Mouse (Mus musculus): ENCODE measurements around the gene Nhlrc4. TPM values are rescaled to one million over a fixed set of nuclear protein-coding genes. Genes with fewer than 3 reads are reported as not detected.

Gene Nhlrc4
- total RNA-seq, 2 experiments from 2014 or later, result not detected

- intact Hi-C loops (cut with DNase I), result no loop called here
- DNase-seq (ENCODE audit: extremely low spot score in 1 of 2, low spot score in 2 of 2), result no peak
These were observed 48.9 kb downstream of the Nhlrc4 start for GRCm38 (mm10) chr17:25895891-25896290.

GRCm38 (mm10) chr17:25895415-25895814, 49.3 kb downstream of the Nhlrc4 start:
- DNase-seq (ENCODE audit: extremely low spot score in 1 of 2, low spot score in 2 of 2), result no peak
- intact Hi-C loops (cut with DNase I), result no loop called here

- peak; percentile 56 to 71 for DNase-seq (ENCODE audit: extremely low spot score in 1 of 2, low spot score in 2 of 2)
- intact Hi-C loops (cut with DNase I), result loop anchor here (5.0 kb wide), 1 partner anchor 93 kb away; the partner anchor contains the start of gene Capn15
These were observed 50.7 kb downstream of the Nhlrc4 start for GRCm38 (mm10) chr17:25893975-25894617.

Other genes starting within 250 kb of the Nhlrc4 start
- 10 to 100 TPM; 86.1 to 88.9 TPM for gene Gng13, start 227.8 kb downstream of the Nhlrc4 start, total RNA-seq (2021)
- gene Chtf18, start 217.5 kb downstream of the Nhlrc4 start, total RNA-seq (2021), result 1 to 10 TPM; 3.0 to 4.8 TPM
- gene Rpusd1, start 217.3 kb downstream of the Nhlrc4 start, total RNA-seq (2021), result 10 to 100 TPM; 31.9 to 32.4 TPM
- gene Mslnl, start 208.9 kb downstream of the Nhlrc4 start, total RNA-seq (2021), result not detected
- gene Msln, start 190.6 kb downstream of the Nhlrc4 start, total RNA-seq (2021), result 1 to 10 TPM; 4.0 to 5.4 TPM
- gene Narfl, start 171.2 kb downstream of the Nhlrc4 start, total RNA-seq (2021), result 10 to 100 TPM; 26.2 to 26.3 TPM
- gene Haghl, start 159.3 kb downstream of the Nhlrc4 start, total RNA-seq (2021), result 100 to 1,000 TPM; 132 to 133 TPM
- gene Ccdc78, start 158.4 kb downstream of the Nhlrc4 start, total RNA-seq (2021), result under 1 TPM in 1 of 2 experiments, not detected in 1; 0.16 TPM
- 10 to 100 TPM; 74.3 to 74.9 TPM for gene Fam173a, start 152.1 kb downstream of the Nhlrc4 start, total RNA-seq (2021)
- gene AC134908.4, start 149.3 kb downstream of the Nhlrc4 start, total RNA-seq (2021), result 1 to 10 TPM; 1.7 to 2.3 TPM
- gene Metrn, start 147.8 kb downstream of the Nhlrc4 start, total RNA-seq (2021), result 10 to 100 TPM; 59.8 to 61.1 TPM
- gene Fbxl16, start 135.9 kb downstream of the Nhlrc4 start, total RNA-seq (2021), result 100 to 1,000 TPM; 306 to 311 TPM
- gene Wdr24, start 121.3 kb downstream of the Nhlrc4 start, total RNA-seq (2021), result 10 to 100 TPM; 20.4 to 24.6 TPM
- 10 to 100 TPM; 59.9 to 61.5 TPM for gene Jmjd8, start 116.1 kb downstream of the Nhlrc4 start, total RNA-seq (2021)
- gene Stub1, start 111.6 kb downstream of the Nhlrc4 start, total RNA-seq (2021), result 100 to 1,000 TPM; 168 to 171 TPM
- 10 to 100 TPM; 84.5 to 94.2 TPM for gene Rhbdl1, start 107.7 kb downstream of the Nhlrc4 start, total RNA-seq (2021)
- gene Gm20683, start 103.2 kb downstream of the Nhlrc4 start, total RNA-seq (2021), result 10 to 100 TPM; 28.7 to 29.9 TPM
- 10 to 100 TPM; 68.8 to 74.7 TPM for gene Rhot2, start 100.1 kb downstream of the Nhlrc4 start, total RNA-seq (2021)
- gene Wdr90, start 83.5 kb downstream of the Nhlrc4 start, total RNA-seq (2021), result 10 to 100 TPM; 34.0 to 35.6 TPM
- gene Mcrip2, start 76.2 kb downstream of the Nhlrc4 start, total RNA-seq (2021), result 10 to 100 TPM; 27.7 to 31.4 TPM
- gene Mettl26, start 69.9 kb downstream of the Nhlrc4 start, total RNA-seq (2021), result 10 to 100 TPM; 34.8 to 36.0 TPM
- 1 to 10 TPM in 1 of 2 experiments, under 1 TPM in 1; 0.63 to 1.4 TPM for gene Wfikkn1, start 64.1 kb downstream of the Nhlrc4 start, total RNA-seq (2021)
- 10 to 100 TPM; 46.2 to 53.4 TPM for gene Rab40c, start 25.2 kb downstream of the Nhlrc4 start, total RNA-seq (2021)
- 100 to 1,000 TPM; 123 to 126 TPM for gene Pigq, start within 50 bp of the Nhlrc4 start, total RNA-seq (2021)
- not detected for gene A930017K11Rik, start 7.6 kb upstream of the Nhlrc4 start, total RNA-seq (2021)
- gene Capn15, start 40.8 kb upstream of the Nhlrc4 start, total RNA-seq (2021), result 10 to 100 TPM; 41.5 to 42.5 TPM
- 10 to 100 TPM; 67.5 to 73.8 TPM for gene Rab11fip3, start 124.6 kb upstream of the Nhlrc4 start, total RNA-seq (2021)
- 10 to 100 TPM; 25.2 to 27.2 TPM for gene Decr2, start 145.4 kb upstream of the Nhlrc4 start, total RNA-seq (2021)
- gene Nme4, start 150.6 kb upstream of the Nhlrc4 start, total RNA-seq (2021), result 1 to 10 TPM; 3.0 to 3.9 TPM
- 1 to 10 TPM; 9.0 to 9.9 TPM for gene Tmem8, start 168.3 kb upstream of the Nhlrc4 start, total RNA-seq (2021)
- 10 to 100 TPM; 78.1 to 82.1 TPM for gene Mrpl28, start 178.5 kb upstream of the Nhlrc4 start, total RNA-seq (2021)
- 10 to 100 TPM; 24.0 to 26.2 TPM for gene Axin1, start 193.7 kb upstream of the Nhlrc4 start, total RNA-seq (2021)

Data from left cerebral cortex, postnatal 10 days (tissue).